Mouse (Mus musculus) neutrophil, adult 59 days (primary cell): ENCODE data around the gene Cavin2. TPM values are rescaled to one million over a fixed set of nuclear protein-coding genes. Genes with fewer than 3 reads are reported as not detected.

Experiments
- total RNA-seq, 2 experiments: library from RNA; stranded (reverse); gene quantifications; 1 replicate in 1 of 2; 2 replicates in 1 of 2; pipeline ENCODE4 v1.2.4; 2023

Gene Cavin2
- 1 to 10 TPM in 1 of 2 experiments, under 1 TPM in 1; 0.56 to 1.2 TPM for total RNA-seq

DNA sequence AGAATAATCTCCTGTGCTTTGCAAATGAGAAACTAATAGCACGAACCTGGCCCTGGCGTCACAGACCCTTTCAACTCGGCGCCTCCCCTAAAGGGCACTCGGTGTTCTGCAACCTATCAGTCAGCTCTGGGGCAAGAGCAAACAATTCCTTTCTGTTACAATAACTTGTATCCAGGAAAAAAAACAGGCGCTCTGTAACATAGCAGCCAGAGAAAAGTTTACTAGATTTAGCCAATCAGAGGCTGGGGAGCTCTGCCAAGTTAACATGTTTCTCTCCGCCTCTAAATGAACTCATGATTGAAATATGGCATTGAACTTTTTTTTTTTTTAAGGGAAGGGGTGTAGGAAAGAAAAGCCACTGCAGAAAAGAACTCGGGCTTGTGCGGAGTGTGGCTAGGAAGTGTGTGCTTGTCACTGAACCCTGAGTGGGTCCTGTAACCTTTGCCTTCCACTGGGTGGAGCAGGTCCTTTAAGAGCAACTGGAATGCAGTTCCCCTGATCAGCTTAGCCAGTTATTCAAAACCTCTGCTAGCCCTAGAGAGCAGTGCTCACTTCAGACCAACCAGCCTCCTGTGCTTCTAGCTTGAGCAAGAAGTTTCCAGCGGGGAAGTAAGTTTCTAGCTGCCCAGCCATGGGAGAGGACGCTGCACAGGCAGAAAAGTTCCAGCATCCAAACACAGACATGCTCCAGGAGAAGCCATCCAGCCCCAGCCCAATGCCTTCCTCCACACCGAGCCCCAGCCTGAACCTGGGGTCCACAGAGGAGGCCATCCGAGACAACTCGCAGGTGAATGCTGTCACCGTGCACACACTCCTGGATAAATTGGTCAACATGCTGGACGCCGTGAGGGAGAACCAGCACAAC lies at the start of gene Cavin2:
Cavin2 (plus strand) TSS at position 372 of the 865 bp plus-strand sequence.

Other genes with a start within 250 kb of the Cavin2 start
- gene Nabp1, start 189.3 kb downstream of the Cavin2 start, total RNA-seq = 10 to 100 TPM; 64.2 to 76.1 TPM